Mouse (Mus musculus) forebrain, embryonic 12.5 days (tissue): ENCODE results near the gene Rnf167. TPM values are rescaled to one million over a fixed set of nuclear protein-coding genes. Genes with fewer than 3 reads are reported as not detected.

Source experiments
- ATAC-seq: fragments of 200-750 bp; cut with Nextera tagmentation; 2 replicates; pipeline ENCODE4 v1.8.0; 2017; ENCODE audit warnings: moderate TSS enrichment; ENCODE audit not compliant: low FRiP score
- H3K27ac ChIP-seq: fragments of 300-500 bp; sonication (generic); 2 replicates; pipeline ENCODE4 v1.5.1; 2016; ENCODE audit warnings: mild to moderate bottlenecking
- H3K27me3 ChIP-seq: fragments of 300-500 bp; sonication (generic); 2 replicates; pipeline ENCODE4 v1.6.1; 2016; ENCODE audit warnings: mild to moderate bottlenecking
- H3K36me3 ChIP-seq: fragments of 300-500 bp; sonication (generic); replicated peaks from 2 replicates; pipeline ENCODE4 v1.6.1; 2016; ENCODE audit warnings: mild to moderate bottlenecking
- H3K4me1 ChIP-seq: fragments of 300-500 bp; sonication (generic); 2 replicates; pipeline ENCODE4 v1.6.1; 2016
- H3K4me2 ChIP-seq: fragments of 300-500 bp; sonication (generic); 2 replicates; pipeline ENCODE4 v1.6.1; 2016; ENCODE audit warnings: mild to moderate bottlenecking, moderate library complexity
- H3K4me3 ChIP-seq: fragments of 300-500 bp; sonication (generic); replicated peaks from 2 replicates; pipeline ENCODE4 v1.5.1; 2016; ENCODE audit warnings: mild to moderate bottlenecking
- H3K9ac ChIP-seq: fragments of 300-500 bp; sonication (generic); 2 replicates; pipeline ENCODE4 v1.6.1; 2016; ENCODE audit warnings: mild to moderate bottlenecking
- H3K9me3 ChIP-seq: fragments of 300-500 bp; sonication (generic); 2 replicates; pipeline ENCODE4 v1.6.1; 2016
- WGBS: fragments of 180-500 bp; shearing (Covaris S2); methylation state at CpG from one replicate; pipeline ENCODE4 v1.1.7; 2016; 5-methylcytosine and 5-hydroxymethylcytosine counted together
- polyA plus RNA-seq: library from polyadenylated mRNA; unstranded; fragments of >200 nt; fragmentation: Nextera tagmentation; extraction: Ambion mirVana; gene quantifications from 2 replicates; pipeline ENCODE4 v1.2.1, GENCODE M21; 2016

The Rnf167 gene
- polyA plus RNA-seq, 1 experiment from 2014 or later, result 96.1 TPM

DNA sequence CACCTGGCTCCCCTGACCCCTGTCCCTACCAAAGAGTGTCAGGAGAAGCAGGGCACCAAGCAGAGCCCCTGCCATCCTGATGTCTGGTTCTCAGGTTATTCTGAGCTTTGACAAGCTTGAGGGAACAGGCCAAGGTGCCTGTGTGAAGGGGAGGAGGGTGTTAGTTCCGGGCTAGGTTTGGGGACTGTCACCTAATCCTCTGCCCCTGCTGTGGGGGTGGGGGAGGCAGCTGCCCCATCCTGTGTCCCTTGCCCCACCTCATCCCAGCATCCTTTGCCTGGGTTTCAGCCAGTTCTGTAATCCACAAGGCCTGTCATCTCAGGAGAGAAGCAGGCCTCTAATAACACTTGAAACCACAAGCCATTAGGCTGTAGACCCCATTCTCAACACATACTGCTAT, 27.9 kb upstream of the Rnf167 start, which contains the start of gene Chrne:
TSS of gene Chrne (minus strand) at position 116 of the 400 bp plus-strand sequence.
- no peak within 1 kb of the TSS for H3K9ac ChIP-seq
- H3K27ac ChIP-seq, result no peak within 1 kb of the TSS
- no peaks in the 10 kb centered on the region for H3K36me3 ChIP-seq
- ATAC-seq, result no peak
- peaks cover 12% of the 10 kb centered on the region for H3K4me1 ChIP-seq
- H3K9me3 ChIP-seq, result 0 out of 2 replicates have a peak, but pooled peaks cover 2% of the 10 kb centered on the region
- H3K4me3 ChIP-seq, result no peak within 1 kb of the TSS
- H3K27me3 ChIP-seq, result peaks cover 23% of the 10 kb centered on the region
- H3K4me2 ChIP-seq, result no peak within 1 kb of the TSS
- 55% methylated on average over 1 of the region's 1 CpGs for WGBS

DNA sequence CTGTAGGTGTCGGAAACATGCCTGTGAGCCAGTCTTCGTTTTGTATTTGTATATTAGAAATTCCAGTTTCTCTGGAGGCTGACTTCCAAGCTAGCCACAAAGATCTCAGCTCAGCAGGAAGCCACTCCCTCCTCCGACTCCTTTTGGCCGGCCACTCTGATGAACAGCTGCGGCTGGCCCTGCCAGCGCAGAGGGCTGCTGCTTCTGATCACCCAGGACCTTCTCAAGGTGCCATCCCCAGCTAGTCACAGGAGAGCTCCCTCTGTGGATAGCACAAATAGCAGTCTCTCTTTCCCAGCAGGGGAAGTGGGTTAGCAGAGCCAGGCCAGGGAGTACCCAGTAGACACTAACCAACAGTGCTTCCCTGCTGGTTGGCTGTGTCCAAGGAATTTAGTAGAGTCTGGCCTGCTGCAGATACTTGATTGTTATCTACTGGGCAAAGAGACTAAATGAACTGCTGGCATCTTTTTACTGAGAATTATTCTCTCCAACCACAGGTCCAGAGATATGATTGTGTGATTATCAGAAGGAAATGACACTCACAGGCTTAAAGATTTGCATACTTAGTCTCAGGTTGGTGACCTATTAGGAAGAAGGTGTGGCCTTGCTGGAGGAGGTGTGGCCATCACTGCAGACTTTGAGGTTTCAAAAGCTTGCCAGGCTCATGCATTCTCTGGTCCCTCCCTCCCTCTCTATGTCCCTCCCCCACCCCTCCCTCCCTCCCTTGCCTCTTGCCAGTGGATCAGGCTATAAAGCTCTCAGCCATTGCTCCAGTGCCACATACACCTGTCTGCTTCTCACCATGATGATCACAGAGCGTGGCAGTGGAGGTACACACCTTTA, 24.8 kb upstream of the Rnf167 start:
- Histone ChIP-seq H3K9me3 (0 out of 2 replicates have a peak, but pooled peaks cover 2% of the 10 kb centered on the region), H3K9ac (no peak overlapping the region), H3K27me3 (no peaks in the 10 kb centered on the region; the same call in 1 of the 2 replicates), H3K4me1 (no peaks in the 10 kb centered on the region), H3K36me3 (no peaks in the 10 kb centered on the region), H3K4me3 (no peak overlapping the region), H3K27ac (no peak overlapping the region), H3K4me2 (no peak overlapping the region)
- 52% methylated on average over 7 of the region's 7 CpGs for WGBS
- ATAC-seq, result no peak

DNA sequence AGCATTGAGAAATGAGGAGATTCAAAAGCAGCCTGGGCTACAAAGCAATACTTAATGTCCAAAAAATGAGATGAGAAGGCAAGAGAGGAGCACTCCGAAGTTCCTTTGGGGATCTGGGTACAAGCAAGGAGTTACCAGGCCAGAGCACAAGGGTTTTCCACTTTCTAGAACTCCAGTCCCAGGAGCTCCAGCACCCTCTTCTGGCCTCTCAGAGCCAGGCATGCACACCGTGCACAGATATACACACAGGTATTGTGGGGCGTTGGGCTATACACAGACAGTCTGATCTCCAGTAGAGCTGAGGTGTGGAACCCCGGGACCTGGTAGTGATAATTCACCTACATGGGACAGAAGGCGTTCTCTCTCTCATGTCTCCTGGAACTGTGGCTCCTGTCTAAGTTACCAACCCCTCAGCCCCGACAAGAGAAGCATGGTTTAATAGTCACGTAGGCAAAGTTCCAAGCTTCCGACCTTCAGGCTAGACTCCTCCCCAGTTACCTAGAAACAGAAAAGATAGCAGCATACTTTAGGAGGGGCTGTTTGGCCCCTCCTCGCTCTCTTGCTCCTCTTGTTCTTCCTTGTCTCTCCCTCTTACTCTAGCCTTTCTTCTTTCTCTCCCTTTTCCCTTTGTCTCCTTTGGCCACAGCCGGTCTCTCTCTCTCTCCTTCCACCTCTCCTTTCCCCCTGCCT, 23.8 kb upstream of the Rnf167 start:
- 88% methylated on average over 10 of the region's 10 CpGs for WGBS
- Histone ChIP-seq H3K9me3 (0 out of 2 replicates have a peak, but pooled peaks cover 2% of the 10 kb centered on the region), H3K27me3 (no peaks in the 10 kb centered on the region; the same call in 1 of the 2 replicates), H3K4me2 (no peak overlapping the region), H3K9ac (no peak overlapping the region), H3K27ac (no peak overlapping the region), H3K36me3 (no peaks in the 10 kb centered on the region), H3K4me1 (no peaks in the 10 kb centered on the region), H3K4me3 (no peak overlapping the region)
- no peak for ATAC-seq

DNA sequence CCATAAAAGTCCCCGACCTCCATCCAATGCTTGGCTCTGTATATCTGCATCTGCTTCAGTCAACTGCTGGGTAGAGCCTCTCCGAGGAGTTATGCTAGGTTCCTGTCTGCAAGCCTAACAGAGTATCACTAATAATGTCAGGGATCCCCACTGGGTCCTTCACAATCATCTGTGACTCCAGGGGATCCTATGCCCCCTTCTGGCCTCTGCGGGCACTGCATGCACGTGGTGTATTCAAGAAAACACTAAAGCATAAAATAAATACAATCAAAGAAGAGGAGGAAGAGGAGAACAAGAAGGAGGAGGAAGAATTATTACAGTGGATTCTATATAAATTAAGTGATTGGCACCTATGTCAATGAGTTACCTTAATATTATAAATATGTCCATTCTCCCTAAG, 21.6 kb upstream of the Rnf167 start:
- ATAC-seq, result no peak
- Histone ChIP-seq H3K4me1 (no peaks in the 10 kb centered on the region), H3K4me2 (no peak overlapping the region), H3K27me3 (no peaks in the 10 kb centered on the region), H3K9ac (no peak overlapping the region), H3K4me3 (no peak overlapping the region), H3K27ac (no peak overlapping the region), H3K36me3 (no peaks in the 10 kb centered on the region), H3K9me3 (no peaks in the 10 kb centered on the region)
- WGBS, result 43% methylated on average over 4 of the region's 4 CpGs

DNA sequence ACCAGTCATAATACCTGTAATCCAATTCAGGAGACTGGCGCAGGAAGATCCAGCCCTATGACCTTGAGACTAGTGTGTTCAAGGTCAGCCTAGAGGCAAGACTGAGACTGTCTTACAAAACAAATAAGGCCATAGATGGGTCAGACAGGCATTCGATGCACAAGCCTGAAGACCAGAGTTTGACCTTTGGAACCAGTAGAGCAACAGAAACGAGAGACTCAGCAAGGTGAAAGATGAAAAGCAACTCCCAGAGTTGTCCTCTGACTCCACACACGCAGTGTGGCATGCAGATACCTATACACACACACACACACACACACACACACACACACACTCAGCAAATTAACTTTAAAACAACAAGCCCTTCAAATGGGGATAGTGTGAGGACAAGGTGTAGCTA, 20.2 kb upstream of the Rnf167 start:
- Histone ChIP-seq H3K9me3 (no peaks in the 10 kb centered on the region), H3K27me3 (no peaks in the 10 kb centered on the region), H3K27ac (no peak overlapping the region), H3K4me1 (no peaks in the 10 kb centered on the region), H3K36me3 (no peaks in the 10 kb centered on the region), H3K4me2 (no peak overlapping the region), H3K4me3 (no peak overlapping the region), H3K9ac (no peak overlapping the region)
- no peak for ATAC-seq
- WGBS, result 82% methylated on average over 4 of the region's 4 CpGs

DNA sequence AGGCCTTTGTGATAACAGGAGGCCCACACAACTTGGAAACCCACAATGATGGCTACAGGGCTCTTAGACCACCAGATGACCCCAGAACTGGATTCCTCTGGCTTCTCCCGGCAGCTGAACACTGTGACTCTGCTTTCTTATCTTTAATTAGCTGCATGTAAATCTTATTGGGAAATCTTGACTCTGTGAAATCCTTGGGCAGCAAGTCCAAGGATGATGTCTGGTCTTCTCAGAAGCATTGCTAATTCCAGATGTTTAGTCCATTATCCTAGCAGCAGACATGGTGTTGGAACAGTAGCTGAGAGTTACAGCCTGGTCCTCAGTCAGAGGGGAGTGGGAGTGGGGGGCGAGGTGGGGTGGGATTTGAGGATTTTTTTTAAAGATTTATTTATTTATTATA, 18.6 kb upstream of the Rnf167 start:
- Histone ChIP-seq H3K36me3 (no peaks in the 10 kb centered on the region), H3K27ac (no peak overlapping the region), H3K4me1 (no peaks in the 10 kb centered on the region), H3K4me2 (no peak overlapping the region), H3K9me3 (no peaks in the 10 kb centered on the region), H3K4me3 (no peak overlapping the region), H3K27me3 (no peaks in the 10 kb centered on the region), H3K9ac (no peak overlapping the region)
- 78% methylated on average over 2 of the region's 2 CpGs for WGBS
- no peak for ATAC-seq

DNA sequence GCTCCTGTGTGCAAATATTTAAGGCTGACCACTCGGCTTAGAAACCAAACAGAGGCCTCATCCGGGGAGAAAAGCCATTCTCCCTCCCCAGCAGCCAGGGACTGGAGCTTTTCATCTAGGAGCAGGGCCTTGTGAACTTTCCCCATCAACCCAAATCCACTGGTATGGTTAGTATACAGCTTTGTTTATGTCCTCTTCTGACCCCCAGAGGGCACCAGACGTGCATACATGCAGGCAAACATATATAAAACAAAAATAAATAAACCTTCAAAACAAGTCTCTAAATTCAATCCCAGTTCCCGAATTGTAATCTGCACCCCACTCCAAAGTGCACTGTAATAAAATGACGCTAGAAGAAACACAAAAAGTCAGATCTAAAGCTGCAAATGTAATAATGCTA, 17.5 kb upstream of the Rnf167 start:
- H3K4me3 ChIP-seq, result no peak overlapping the region
- ATAC-seq, result no peak
- H3K27ac ChIP-seq, result no peak overlapping the region
- H3K27me3 ChIP-seq, result no peaks in the 10 kb centered on the region
- 54% methylated on average over 5 of the region's 5 CpGs for WGBS
- no peaks in the 10 kb centered on the region for H3K9me3 ChIP-seq
- no peak overlapping the region for H3K4me2 ChIP-seq
- H3K9ac ChIP-seq, result no peak overlapping the region
- no peaks in the 10 kb centered on the region for H3K4me1 ChIP-seq
- H3K36me3 ChIP-seq, result no peaks in the 10 kb centered on the region

DNA sequence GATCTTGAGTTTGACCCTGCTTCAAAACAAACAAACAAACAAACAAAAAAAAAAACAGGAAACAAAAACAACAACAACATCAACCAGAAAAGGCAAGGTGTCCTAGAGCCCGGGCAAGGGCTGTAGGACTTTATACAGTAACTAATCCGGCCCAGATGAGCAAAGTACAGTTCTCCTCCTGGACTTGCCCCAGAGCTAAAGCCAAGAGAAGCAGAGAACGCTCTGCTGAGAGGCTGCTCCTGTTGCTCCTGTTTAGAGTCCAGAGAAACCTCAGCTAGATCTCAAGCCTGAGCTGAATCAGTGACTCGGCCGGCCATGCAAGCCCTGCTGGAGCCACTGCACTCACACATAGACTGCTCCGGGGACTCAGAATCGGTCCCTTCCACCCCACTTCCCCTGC, 16.9 kb upstream of the Rnf167 start:
- no peak overlapping the region for H3K27ac ChIP-seq
- no peak overlapping the region for H3K4me3 ChIP-seq
- ATAC-seq, result no peak
- H3K27me3 ChIP-seq, result no peaks in the 10 kb centered on the region
- H3K9me3 ChIP-seq, result no peaks in the 10 kb centered on the region
- no peak overlapping the region for H3K4me2 ChIP-seq
- H3K36me3 ChIP-seq, result no peaks in the 10 kb centered on the region
- H3K9ac ChIP-seq, result no peak overlapping the region
- no peaks in the 10 kb centered on the region for H3K4me1 ChIP-seq
- 74% methylated on average over 7 of the region's 7 CpGs for WGBS

DNA sequence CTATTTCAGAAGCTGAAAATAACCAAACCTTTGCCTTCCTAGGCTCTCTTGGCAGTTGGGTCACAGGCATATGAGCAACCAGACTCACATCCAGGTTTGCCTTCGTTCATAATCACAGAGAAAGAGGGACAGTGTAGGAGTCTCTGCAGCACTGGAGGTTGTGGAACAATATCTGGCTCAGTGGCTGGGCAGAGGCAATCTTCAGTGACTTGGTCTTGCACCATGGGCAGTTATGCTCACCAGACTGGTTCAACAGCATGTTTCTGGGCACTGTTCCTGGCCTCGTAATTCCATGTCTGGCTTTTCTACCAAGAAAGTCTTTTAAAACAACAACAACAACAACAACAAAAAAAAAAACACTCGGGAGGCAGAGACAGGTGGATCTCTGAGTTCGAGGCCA, 11.4 kb upstream of the Rnf167 start:
- 81% methylated on average over 4 of the region's 4 CpGs for WGBS
- Histone ChIP-seq H3K27ac (no peak overlapping the region), H3K4me3 (no peak overlapping the region), H3K4me1 (no peaks in the 10 kb centered on the region), H3K36me3 (no peaks in the 10 kb centered on the region), H3K27me3 (0 out of 2 replicates have a peak, but pooled peaks cover 4% of the 10 kb centered on the region), H3K4me2 (no peak overlapping the region), H3K9me3 (no peaks in the 10 kb centered on the region), H3K9ac (no peak overlapping the region)
- no peak for ATAC-seq

DNA sequence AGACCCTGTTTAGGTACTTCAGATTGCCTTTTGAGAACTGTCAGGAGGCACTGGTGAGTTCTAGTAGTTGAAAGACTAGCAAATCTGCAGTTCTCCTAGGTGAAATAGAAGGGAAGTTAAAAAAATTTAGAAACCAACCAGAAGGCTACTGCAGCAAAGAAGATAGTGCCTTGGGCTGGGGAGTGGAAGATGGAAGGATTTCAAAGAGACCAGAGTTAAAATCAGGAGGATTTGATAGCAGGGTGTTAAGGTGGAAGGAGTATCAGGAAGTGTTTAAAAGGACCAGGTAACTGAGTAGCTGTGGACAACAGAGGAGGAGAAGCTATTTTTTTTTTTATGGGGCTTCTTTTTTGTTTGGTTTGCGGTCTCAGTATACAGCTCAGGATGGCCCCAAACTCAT, 9.3 kb upstream of the Rnf167 start:
- Histone ChIP-seq H3K27ac (no peak overlapping the region), H3K9me3 (no peaks in the 10 kb centered on the region), H3K4me2 (no peak overlapping the region), H3K4me1 (no peaks in the 10 kb centered on the region), H3K9ac (no peak overlapping the region), H3K27me3 (0 out of 2 replicates have a peak, but pooled peaks cover 4% of the 10 kb centered on the region), H3K36me3 (peaks cover 3% of the 10 kb centered on the region; the same call in 1 of the 2 replicates), H3K4me3 (no peak overlapping the region)
- ATAC-seq, result no peak
- 93% methylated on average over 1 of the region's 1 CpGs for WGBS

DNA sequence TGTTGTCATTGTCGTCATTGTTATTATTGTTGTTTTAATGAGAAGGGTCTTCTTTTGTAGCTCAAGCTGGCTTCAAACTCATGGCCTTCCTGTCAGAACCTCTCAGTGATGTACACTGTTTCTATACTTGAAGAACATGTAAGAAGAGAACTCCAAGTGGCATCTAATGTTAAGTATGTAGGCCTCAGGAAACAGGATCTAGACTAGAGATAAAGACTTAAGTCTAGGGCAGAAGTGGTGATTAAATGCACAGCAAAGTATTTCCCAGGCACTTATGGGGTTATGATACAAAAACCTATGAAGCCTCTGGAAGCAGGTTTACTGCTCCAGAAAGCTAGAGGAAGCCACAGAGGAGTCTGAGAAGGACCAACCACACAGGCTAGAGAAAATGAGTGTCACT, 8.7 kb upstream of the Rnf167 start:
- no peaks in the 10 kb centered on the region for H3K4me1 ChIP-seq
- ATAC-seq, result no peak
- H3K27me3 ChIP-seq, result 0 out of 2 replicates have a peak, but pooled peaks cover 4% of the 10 kb centered on the region
- no peaks in the 10 kb centered on the region for H3K9me3 ChIP-seq
- H3K4me2 ChIP-seq, result no peak overlapping the region
- H3K4me3 ChIP-seq, result no peak overlapping the region
- peaks cover 8% of the 10 kb centered on the region; the same call in 1 of the 2 replicates for H3K36me3 ChIP-seq
- no peak overlapping the region for H3K27ac ChIP-seq
- 84% methylated on average over 1 of the region's 1 CpGs for WGBS
- no peak overlapping the region for H3K9ac ChIP-seq

DNA sequence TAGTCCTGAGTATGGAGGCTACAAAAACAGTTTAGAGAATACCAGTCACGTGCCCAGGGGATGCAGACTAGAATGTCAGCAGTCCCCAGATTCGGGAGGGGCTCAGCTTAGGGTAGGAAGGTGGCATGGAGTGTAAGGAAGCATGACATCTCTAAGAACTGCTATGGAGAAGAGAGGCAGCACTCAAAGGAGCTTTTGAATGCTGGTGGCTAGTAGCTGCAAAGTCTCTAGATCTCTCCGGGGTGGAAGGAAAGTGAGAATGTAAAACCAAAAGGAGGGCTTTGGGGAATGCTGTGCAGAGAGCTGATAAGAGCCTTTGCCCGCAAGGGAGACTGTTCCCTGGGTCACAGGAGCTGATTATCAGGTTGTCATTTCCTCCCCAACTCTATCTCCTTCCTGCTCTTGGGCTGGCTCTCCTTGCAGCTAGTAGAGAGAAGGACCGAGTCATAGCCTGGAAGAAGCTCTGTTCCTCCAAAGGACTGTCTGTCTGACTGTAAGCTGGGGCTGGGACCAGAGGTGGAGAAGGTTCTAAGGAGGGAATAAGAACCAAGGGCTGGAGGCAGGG, 8.2 kb upstream of the Rnf167 start, which contains the start of gene Gp1ba:
TSS of gene Gp1ba (plus strand) at position 409 of the 565 bp plus-strand sequence.
- Histone ChIP-seq H3K4me1 (no peaks in the 10 kb centered on the region), H3K4me3 (no peak within 1 kb of the TSS), H3K4me2 (no peak within 1 kb of the TSS), H3K9ac (no peak within 1 kb of the TSS), H3K27me3 (0 out of 2 replicates have a peak, but pooled peaks cover 4% of the 10 kb centered on the region), H3K9me3 (no peaks in the 10 kb centered on the region), H3K36me3 (peaks cover 13% of the 10 kb centered on the region; the same call in 1 of the 2 replicates), H3K27ac (no peak within 1 kb of the TSS)
- no peak for ATAC-seq
- 67% methylated on average over 5 of the region's 5 CpGs for WGBS
